Mouse (Mus musculus) CH12.LX (cell line): ENCODE measurements around the gene Plac8. TPM values are rescaled to one million over a fixed set of nuclear protein-coding genes. Genes with fewer than 3 reads are reported as not detected.
A peak's percentile ranks its signal among the peaks of the same experiment; 100 is the strongest.

Source experiments
- DNase-seq: peaks from one replicate; pipeline ENCODE4 v3.0.0-alpha.2; 2013; ENCODE audit errors: extremely low read depth
- H3K27ac ChIP-seq: 2 replicates; pipeline ENCODE4 v1.5.1; 2012; ENCODE audit warnings: low read depth, mild to moderate bottlenecking, control low read depth, moderate library complexity; ENCODE audit not compliant: insufficient read depth
- H3K27me3 ChIP-seq: replicated peaks from 2 replicates; pipeline ENCODE3; 2012; ENCODE audit warnings: inconsistent platforms
- H3K36me3 ChIP-seq, 2 experiments: replicated peaks in 1 of 2; 2 replicates each; pipeline versions ENCODE3 to v1.6.1; 2012; ENCODE audit warnings: inconsistent platforms in 1 of 2, low read length in 1 of 2, mild to moderate bottlenecking in 1 of 2, mixed read lengths in 1 of 2, moderate library complexity in 1 of 2; ENCODE audit not compliant: control insufficient read depth in 1 of 2, insufficient read depth in 1 of 2
- H3K4me1 ChIP-seq, 2 experiments: 2 replicates each; pipeline ENCODE4 v1.6.1; 2012; ENCODE audit warnings: inconsistent platforms in 1 of 2, moderate library complexity in 1 of 2; ENCODE audit not compliant: insufficient read depth in 2 of 2, control insufficient read depth in 1 of 2
- H3K4me2 ChIP-seq: 2 replicates; pipeline ENCODE4 v1.6.1; 2012; ENCODE audit warnings: low read depth, mild to moderate bottlenecking, control low read depth; ENCODE audit not compliant: poor library complexity, insufficient read depth, severe bottlenecking
- H3K4me3 ChIP-seq, 3 experiments: fragments of 150-350 bp in 1 of 3; sonication (generic) in 1 of 3; replicated peaks in 1 of 3; 2 replicates each; pipeline versions ENCODE3 to v1.5.1; 2011 to 2012; ENCODE audit warnings: low read depth in 2 of 3, low read length in 2 of 3, mild to moderate bottlenecking in 2 of 3, moderate library complexity in 2 of 3, control low read depth in 1 of 3, improper control_type of control experiment in 1 of 3, inconsistent platforms in 1 of 3, mixed read lengths in 1 of 3; ENCODE audit not compliant: poor library complexity in 1 of 3
- H3K79me2 ChIP-seq: replicated peaks from 2 replicates; pipeline ENCODE4 v1.6.1; 2012; ENCODE audit warnings: mild to moderate bottlenecking, moderate library complexity; ENCODE audit not compliant: control insufficient read depth, poor library complexity, insufficient read depth, severe bottlenecking; ENCODE audit errors: extremely low read depth
- H3K9ac ChIP-seq: 2 replicates; pipeline ENCODE4 v1.6.1; 2012; ENCODE audit warnings: low read depth, mild to moderate bottlenecking, control low read depth, moderate library complexity; ENCODE audit not compliant: insufficient read depth
- H3K9me3 ChIP-seq: replicated peaks from 2 replicates; pipeline ENCODE3; 2012; ENCODE audit warnings: low read length, inconsistent platforms, mixed read lengths
- BHLHE40 ChIP-seq: IDR thresholded peaks from 2 replicates; pipeline ENCODE4 v1.6.1; 2011; ENCODE audit warnings: mild to moderate bottlenecking, low read depth, low read length, improper control_type of control experiment
- CHD1 ChIP-seq: IDR thresholded peaks from 2 replicates; pipeline ENCODE4 v1.6.1; 2012; ENCODE audit warnings: low read depth, low read length, improper control_type of control experiment, inconsistent platforms
- CTCF ChIP-seq, 2 experiments: IDR thresholded peaks in 1 of 2; conservative IDR thresholded peaks in 1 of 2; 2 replicates each; pipeline ENCODE4 v1.5.1; 2011 to 2012; ENCODE audit warnings: low read depth in 2 of 2, low read length in 2 of 2, improper control_type of control experiment in 1 of 2, inconsistent platforms in 1 of 2, mild to moderate bottlenecking in 1 of 2, moderate library complexity in 1 of 2
- E2F4 ChIP-seq: IDR thresholded peaks from 2 replicates; pipeline ENCODE4 v1.6.1; 2011; ENCODE audit warnings: low read depth, low read length, improper control_type of control experiment; ENCODE audit not compliant: insufficient replicate concordance
- ELF1 ChIP-seq: IDR thresholded peaks from 2 replicates; pipeline ENCODE4 v1.6.1; 2014; ENCODE audit warnings: low read depth, mild to moderate bottlenecking, inconsistent platforms, low read length, improper control_type of control experiment
- EP300 ChIP-seq: IDR thresholded peaks from 2 replicates; pipeline ENCODE4 v1.6.1; 2011; ENCODE audit warnings: low read length, improper control_type of control experiment
- ETS1 ChIP-seq: conservative IDR thresholded peaks from 2 replicates; pipeline ENCODE4 v1.6.1; 2012; ENCODE audit warnings: low read depth, mild to moderate bottlenecking, inconsistent platforms, low read length, improper control_type of control experiment, moderate library complexity
- HCFC1 ChIP-seq: IDR thresholded peaks from 2 replicates; pipeline ENCODE4 v1.6.1; 2012; ENCODE audit warnings: low read depth, mild to moderate bottlenecking, inconsistent platforms, low read length, improper control_type of control experiment
- JUND ChIP-seq: conservative IDR thresholded peaks from 2 replicates; pipeline ENCODE4 v1.6.1; 2011; ENCODE audit warnings: low read depth, low read length, improper control_type of control experiment
- MAFK ChIP-seq: IDR thresholded peaks from 2 replicates; pipeline ENCODE4 v1.6.1; 2011; ENCODE audit warnings: low read length, improper control_type of control experiment; ENCODE audit not compliant: insufficient replicate concordance
- MAZ ChIP-seq: IDR thresholded peaks from 2 replicates; pipeline ENCODE4 v1.6.1; 2012; ENCODE audit warnings: low read depth, mild to moderate bottlenecking, inconsistent platforms, low read length, improper control_type of control experiment, moderate library complexity
- MEF2A ChIP-seq: IDR thresholded peaks from 2 replicates; pipeline ENCODE4 v1.6.1; 2014; ENCODE audit warnings: low read depth, mild to moderate bottlenecking, inconsistent platforms, low read length, improper control_type of control experiment, borderline replicate concordance
- MXI1 ChIP-seq: IDR thresholded peaks from 2 replicates; pipeline ENCODE4 v1.6.1; 2011; ENCODE audit warnings: mild to moderate bottlenecking, low read depth, low read length, improper control_type of control experiment
- MYC ChIP-seq: IDR thresholded peaks from 2 replicates; pipeline ENCODE4 v1.6.1; 2011; ENCODE audit warnings: low read depth, mild to moderate bottlenecking, improper control_type of control experiment, low read length
- NELFE ChIP-seq: IDR thresholded peaks from 2 replicates; pipeline ENCODE4 v1.6.1; 2011; ENCODE audit warnings: low read depth, low read length, improper control_type of control experiment
- NRF1 ChIP-seq: IDR thresholded peaks from 2 replicates; pipeline ENCODE4 v1.6.1; 2014; ENCODE audit warnings: low read depth, mild to moderate bottlenecking, inconsistent platforms, low read length, improper control_type of control experiment, moderate library complexity
- POLR2A ChIP-seq: IDR thresholded peaks from 2 replicates; pipeline ENCODE4 v1.6.1; 2011; ENCODE audit warnings: low read depth, mild to moderate bottlenecking, improper control_type of control experiment, low read length
- RAD21 ChIP-seq: IDR thresholded peaks from 2 replicates; pipeline ENCODE4 v1.6.1; 2011; ENCODE audit warnings: low read depth, mild to moderate bottlenecking, low read length, improper control_type of control experiment, moderate library complexity
- SIN3A ChIP-seq: IDR thresholded peaks from 2 replicates; pipeline ENCODE4 v1.6.1; 2012; ENCODE audit warnings: low read length, improper control_type of control experiment, inconsistent platforms
- TBP ChIP-seq: conservative IDR thresholded peaks from 2 replicates; pipeline ENCODE4 v1.6.1; 2011; ENCODE audit warnings: low read depth, low read length, improper control_type of control experiment
- TCF12 ChIP-seq: IDR thresholded peaks from 2 replicates; pipeline ENCODE4 v1.6.1; 2014; ENCODE audit warnings: low read depth, mild to moderate bottlenecking, inconsistent platforms, low read length, improper control_type of control experiment
- UBTF ChIP-seq: IDR thresholded peaks from 2 replicates; pipeline ENCODE4 v1.6.1; 2012; ENCODE audit warnings: low read depth, mild to moderate bottlenecking, inconsistent platforms, low read length, improper control_type of control experiment, moderate library complexity
- USF1 ChIP-seq: IDR thresholded peaks from 2 replicates; pipeline ENCODE4 v1.6.1; 2014; ENCODE audit warnings: low read depth, mild to moderate bottlenecking, inconsistent platforms, low read length, improper control_type of control experiment
- ZC3H11A ChIP-seq: IDR thresholded peaks from 2 replicates; pipeline ENCODE4 v1.6.1; 2012; ENCODE audit warnings: low read depth, mild to moderate bottlenecking, inconsistent platforms, low read length, improper control_type of control experiment
- ZKSCAN1 ChIP-seq: IDR thresholded peaks from 2 replicates; pipeline ENCODE4 v1.6.1; 2012; ENCODE audit warnings: low read depth, inconsistent platforms, low read length, improper control_type of control experiment, borderline replicate concordance
- ZNF384 ChIP-seq: IDR thresholded peaks from 2 replicates; pipeline ENCODE4 v1.6.1; 2012; ENCODE audit warnings: low read depth, low read length, improper control_type of control experiment, inconsistent platforms
- dilution Hi-C: fragments of 300-500 bp; cut with MboI; formaldehyde crosslinking; loops from 2 replicates; pipeline ENCODE4 v1.14.3; 2020; ENCODE audit warnings: low sequenced_read_pairs; ENCODE audit not compliant: extremely low pct_unique_long_range_greater_than_20kb, extremely low pct_ligation_motif_present
- in situ Hi-C: fragments of 300-500 bp; cut with MboI; formaldehyde crosslinking; loops from 3 replicates; pipeline ENCODE4 v1.14.3; 2019; ENCODE audit warnings: low sequenced_read_pairs, low pct_ligation_motif_present, low pct_unique_long_range_greater_than_20kb, mixed read lengths
- polyA plus RNA-seq: library from polyadenylated mRNA; unstranded; fragments of >175 nt; gene quantifications from 2 replicates; pipeline ENCODE4 v1.2.1, GENCODE M21; 2012; ENCODE audit warnings: low read depth; ENCODE audit not compliant: insufficient read length
- total RNA-seq, 2 experiments: library from RNA; depleted of rRNA; stranded (reverse); fragments of 300-350 nt in 1 of 2; fragments of >200 nt in 1 of 2; gene quantifications; 2 replicates each; pipeline ENCODE4 v1.2.3; 2012 to 2014

The Plac8 gene
- total and polyA plus RNA-seq, 3 experiments: 64.3 to 258 (median 161) TPM

- DNase-seq: peak; percentile 91
- Histone ChIP-seq H3K9me3 (no peaks in the 10 kb centered on the region), H3K4me3 (peak overlapping the region in 1 of 3 experiments; percentile 9), H3K27ac (peak overlapping the region; percentile 74), H3K27me3 (no peaks in the 10 kb centered on the region), H3K4me1 (peaks cover 2 to 58% of the 10 kb centered on the region in 2 experiments; a peak in 2 of 4 replicates), H3K4me2 (peak overlapping the region; percentile 95), H3K9ac (peak overlapping the region; percentile 73), H3K36me3 (peaks cover 30 to 60% of the 10 kb centered on the region in 2 experiments), H3K79me2 (peaks cover 60% of the 10 kb centered on the region)
- 0 out of 2 replicates have a peak, but pooled peaks have one; percentile 42 for TF ChIP-seq UBTF
- peak; percentile 80 for TF ChIP-seq ETS1
- 0 out of 2 replicates have a peak, but pooled peaks have one; percentile 40 for TF ChIP-seq MAZ
- TF ChIP-seq JUND: peak; percentile 4; the same call in 1 of the 2 replicates
- peak; percentile 69 for TF ChIP-seq BHLHE40
- no peak for TF ChIP-seq E2F4
- peak; percentile 97 for TF ChIP-seq MEF2A
- TF ChIP-seq TBP: peak; percentile 88
- no peak for TF ChIP-seq ZKSCAN1
- no peak; the same call in 1 of the 2 replicates for TF ChIP-seq MXI1
- TF ChIP-seq SIN3A: peak; percentile 50; the same call in 1 of the 2 replicates
- TF ChIP-seq CHD1: 0 out of 2 replicates have a peak, but pooled peaks have one; percentile 71
- peak; percentile 66 for TF ChIP-seq HCFC1
- no peak for TF ChIP-seq NRF1
- no peak for TF ChIP-seq USF1
- peak; percentile 72 for TF ChIP-seq EP300
- no peak for TF ChIP-seq NELFE
- no peak for TF ChIP-seq CTCF (conservative IDR thresholded peaks at IDR 0.05 in 1 of 2, IDR thresholded peaks at IDR 0.05 in 1 of 2; ENCODE audit: low read depth in 2 of 2, low read length in 2 of 2)
- peak; percentile 51; the same call in 1 of the 2 replicates for TF ChIP-seq TCF12
- TF ChIP-seq MAFK: no peak
- TF ChIP-seq RAD21: no peak
- TF ChIP-seq ELF1: peak; percentile 62; the same call in 1 of the 2 replicates
- TF ChIP-seq POLR2A: 0 out of 2 replicates have a peak, but pooled peaks have one; percentile 29
- peak; percentile 87 for TF ChIP-seq ZNF384
- TF ChIP-seq ZC3H11A: no peak
- peak; percentile 68; the same call in 1 of the 2 replicates for TF ChIP-seq MYC
- in situ Hi-C loops (no loop called here), dilution Hi-C loops (no loop called here)
Measured at GRCm38 (mm10) chr5:100526164-100526563, 45.9 kb downstream of the Plac8 start.
